In the genomic region with DNA sequence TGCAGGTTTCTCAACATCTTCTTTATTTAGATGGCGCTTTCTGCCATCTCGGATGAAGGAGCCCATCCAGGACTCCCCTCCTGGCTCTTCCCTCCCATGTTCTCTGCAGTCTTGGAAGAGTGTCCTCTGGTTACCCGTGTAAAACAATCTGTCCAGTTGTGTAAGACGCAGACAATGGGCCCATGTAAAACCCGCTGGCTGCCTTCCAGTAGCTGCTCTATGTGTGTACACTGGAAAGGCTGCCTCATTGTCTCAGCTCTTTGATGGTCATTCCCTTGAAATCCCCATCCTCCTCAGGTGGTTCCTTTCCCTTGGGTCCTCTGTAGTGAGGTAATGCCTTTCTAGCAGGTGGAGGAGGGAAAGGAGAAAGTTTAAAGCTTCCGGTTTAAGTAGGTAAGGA, we compare ENCODE assay signal across 8 mouse cellular contexts.
A peak's percentile ranks its signal among the peaks of the same experiment; 100 is the strongest.
DNase-seq lines count a peak whose midpoint lies in the region; ATAC-seq lines count a peak whose summit lies in the region.
"Had no signal": no experiment of that assay in that cellular context is flagged by ENCODE, and none has a peak within 500 bp of the region (broad histone marks: within the 10 kb centered on the region; RNA-seq: fewer than 3 reads in every experiment).

No protein-coding gene starts in this region.

- intact Hi-C loops in heart, postnatal 25 days (cut with DNase I): loop anchor here (5.0 kb wide), 1 partner anchor 313 kb away; no protein-coding TSS in a partner anchor

- peak; percentile 4 to 70 for DNase-seq in layer of hippocampus, adult 18-20 months (ENCODE audit: low spot score in 2 of 2)
- no peak for DNase-seq in layer of hippocampus, postnatal 14 days (ENCODE audit: low spot score in 2 of 2)
- DNase-seq in gastrocnemius, adult 8-10 months (ENCODE audit: low spot score in 2 of 2): peak; percentile 10 to 13
- DNase-seq in heart, postnatal 25 days (ENCODE audit: low spot score): peak; percentile 41
- DNase-seq in lung, postnatal 10 days: peak; percentile 71
- no peak for DNase-seq in spleen, postnatal 14 days (ENCODE audit: low spot score in 2 of 2)
- DNase-seq: liver had no signal

- no peak for ATAC-seq in megakaryocyte progenitor cell, adult 5-6 weeks (replicated peaks; ENCODE audit: poor library complexity)

Comparison
In these comparisons a context has a peak if more than half of its experiments do, and no peak if none do; other contexts are left out.
1. DNase-seq: peak in layer of hippocampus, adult 18-20 months (2 of 2), gastrocnemius, adult 8-10 months (2 of 2), heart, postnatal 25 days (single experiment) and lung, postnatal 10 days (single experiment); none in layer of hippocampus, postnatal 14 days (0 of 2) and spleen, postnatal 14 days (0 of 2).